Mouse (Mus musculus) mouse embryonic stem cell (cell line): ENCODE data around the gene Sema5b.

ENCODE experiments used
- in situ Hi-C, 2 experiments: fragments of 300-500 bp; cut with MboI; formaldehyde crosslinking; loops; 1 replicate in 1 of 2; 3 replicates in 1 of 2; pipeline ENCODE4 v1.14.3; 2019 to 2020; ENCODE audit warnings: low sequenced_read_pairs in 2 of 2, low pct_unique_long_range_greater_than_20kb in 1 of 2, mixed read lengths in 1 of 2; ENCODE audit not compliant: unreplicated experiment in 1 of 2

Sema5b gene

GRCm38 (mm10) chr16:35583551-35584080, 42.7 kb downstream of the Sema5b start:
- in situ Hi-C loops: no loop called here

- in situ Hi-C loops: no loop called here
Measured at GRCm38 (mm10) chr16:35585126-35585694, 44.3 kb downstream of the Sema5b start.

GRCm38 (mm10) chr16:35587046-35587779, 46.3 kb downstream of the Sema5b start:
- in situ Hi-C loops: no loop called here

- in situ Hi-C loops: no loop called here
Measured at GRCm38 (mm10) chr16:35587866-35588465, 47.0 kb downstream of the Sema5b start.

- in situ Hi-C loops: no loop called here
Measured at GRCm38 (mm10) chr16:35588731-35589151, 47.8 kb downstream of the Sema5b start.

GRCm38 (mm10) chr16:35591756-35592155, 50.8 kb downstream of the Sema5b start:
- in situ Hi-C loops: no loop called here

GRCm38 (mm10) chr16:35592274-35593065, 51.5 kb downstream of the Sema5b start:
- in situ Hi-C loops: no loop called here

GRCm38 (mm10) chr16:35593474-35593873, 52.5 kb downstream of the Sema5b start:
- in situ Hi-C loops: no loop called here

GRCm38 (mm10) chr16:35596241-35596640, 55.3 kb downstream of the Sema5b start:
- in situ Hi-C loops: no loop called here

- in situ Hi-C loops: no loop called here
Measured at GRCm38 (mm10) chr16:35596661-35597350, 55.9 kb downstream of the Sema5b start.

GRCm38 (mm10) chr16:35597991-35598390, 57.0 kb downstream of the Sema5b start:
- in situ Hi-C loops: no loop called here

GRCm38 (mm10) chr16:35598802-35599201, 57.9 kb downstream of the Sema5b start:
- in situ Hi-C loops: no loop called here

- in situ Hi-C loops: no loop called here
Measured at GRCm38 (mm10) chr16:35600282-35600681, 59.3 kb downstream of the Sema5b start.

- in situ Hi-C loops: no loop called here
Measured at GRCm38 (mm10) chr16:35601426-35601825, 60.5 kb downstream of the Sema5b start.

GRCm38 (mm10) chr16:35602529-35602928, 61.6 kb downstream of the Sema5b start:
- in situ Hi-C loops: no loop called here

- in situ Hi-C loops: no loop called here
Measured at GRCm38 (mm10) chr16:35603729-35604522, 63.0 kb downstream of the Sema5b start.

- in situ Hi-C loops: no loop called here
Measured at GRCm38 (mm10) chr16:35607250-35607649, 66.3 kb downstream of the Sema5b start.

- in situ Hi-C loops: no loop called here
Measured at GRCm38 (mm10) chr16:35608244-35608643, 67.3 kb downstream of the Sema5b start.
